Mouse (Mus musculus): Measurements from ENCODE around the gene Pdcd1lg2. TPM values are rescaled to one million over a fixed set of nuclear protein-coding genes. Genes with fewer than 3 reads are reported as not detected.

The Pdcd1lg2 gene
- total and polyA plus RNA-seq, 2 experiments from 2014 or later, result 0.15 to 0.71 TPM

GRCm38 (mm10) chr19:29370545-29371283 lies 40.0 kb upstream of the Pdcd1lg2 start:
- no peaks in the 10 kb centered on the region for H3K36me3 ChIP-seq (ENCODE audit: insufficient read depth, low read length)
- H3K9me3 ChIP-seq (ENCODE audit: low read length), result no peaks in the 10 kb centered on the region
- DNase-seq (ENCODE audit: low spot score) (no peak), ATAC-seq (ENCODE audit: low FRiP score) (no peak)
- no peaks in the 10 kb centered on the region for H3K4me1 ChIP-seq (ENCODE audit: insufficient read depth, low read length)
- H3K27ac ChIP-seq (ENCODE audit: low read depth, low read length), result no peak overlapping the region
- no peak for TF ChIP-seq CTCF (IDR thresholded peaks at IDR 0.05)
- H3K4me3 ChIP-seq (ENCODE audit: low read depth, low read length), result no peak overlapping the region
- H3K4me2 ChIP-seq (ENCODE audit: low read depth, low read length, poor library complexity, severe bottlenecking), result no peak overlapping the region
- no peaks in the 10 kb centered on the region for H3K27me3 ChIP-seq (ENCODE audit: insufficient read depth, low read length)
- 94% methylated on average over 7 of the region's 7 CpGs for WGBS
- H3K9ac ChIP-seq (replicated peaks; ENCODE audit: low read length, poor library complexity, severe bottlenecking), result no peak overlapping the region

GRCm38 (mm10) chr19:29371284-29372081 lies 39.2 kb upstream of the Pdcd1lg2 start:
- DNase-seq (ENCODE audit: low spot score), result no peak
- H3K4me1 ChIP-seq (ENCODE audit: insufficient read depth, low read length), result no peaks in the 10 kb centered on the region
- no peaks in the 10 kb centered on the region for H3K27me3 ChIP-seq (ENCODE audit: insufficient read depth, low read length)
- H3K9ac ChIP-seq (replicated peaks; ENCODE audit: low read length, poor library complexity, severe bottlenecking), result no peak overlapping the region
- TF ChIP-seq CTCF (IDR thresholded peaks at IDR 0.05), result no peak
- no peak overlapping the region for H3K4me2 ChIP-seq (ENCODE audit: low read depth, low read length, poor library complexity, severe bottlenecking)
- no peak for ATAC-seq (ENCODE audit: low FRiP score)
- 81% methylated on average over 18 of the region's 18 CpGs for WGBS
- no peaks in the 10 kb centered on the region for H3K36me3 ChIP-seq (ENCODE audit: insufficient read depth, low read length)
- no peaks in the 10 kb centered on the region for H3K9me3 ChIP-seq (ENCODE audit: low read length)
- H3K27ac ChIP-seq (ENCODE audit: low read depth, low read length), result no peak overlapping the region
- no peak overlapping the region for H3K4me3 ChIP-seq (ENCODE audit: low read depth, low read length)

DNA sequence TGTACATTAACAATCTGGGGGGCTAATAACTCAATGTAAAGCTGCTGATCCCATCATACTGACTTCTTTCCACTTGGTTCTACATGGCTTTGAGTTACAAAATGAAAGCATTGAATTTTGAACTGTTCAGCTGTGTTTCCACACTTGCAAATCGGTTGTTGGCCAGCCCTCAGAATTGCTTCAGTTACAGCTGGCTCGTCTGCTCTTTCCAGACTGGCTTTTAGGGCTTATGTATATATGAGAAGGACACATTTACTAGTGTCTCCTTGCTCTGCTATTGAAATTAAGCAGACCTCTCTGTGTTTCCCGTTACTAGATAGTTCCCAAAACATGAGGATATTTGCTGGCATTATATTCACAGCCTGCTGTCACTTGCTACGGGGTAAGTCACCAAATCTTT lies 38.6 kb upstream of the Pdcd1lg2 start:
- DNase-seq (ENCODE audit: low spot score), result no peak

DNA sequence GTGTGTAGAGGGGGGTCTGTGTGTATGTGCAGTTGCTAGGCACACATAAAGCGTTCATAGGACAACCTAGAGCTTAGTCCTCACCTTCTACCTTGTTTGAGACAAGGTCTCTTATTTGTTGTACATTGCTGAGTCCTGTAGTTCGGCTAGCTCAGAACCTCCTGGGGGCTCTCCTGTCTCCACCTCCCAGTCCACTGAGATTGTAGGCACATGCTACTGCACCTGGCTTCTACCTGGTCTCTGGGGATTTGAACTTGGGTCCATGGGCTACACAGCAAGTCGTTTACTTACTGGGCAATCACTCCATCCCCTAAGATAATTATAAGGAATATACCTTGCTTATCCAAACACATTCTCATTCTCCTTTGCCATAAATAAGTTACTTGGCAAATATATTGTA lies 38.1 kb upstream of the Pdcd1lg2 start:
- no peak for TF ChIP-seq CTCF (IDR thresholded peaks at IDR 0.05)
- Histone ChIP-seq H3K9me3 (ENCODE audit: low read length) (no peaks in the 10 kb centered on the region), H3K4me1 (ENCODE audit: insufficient read depth, low read length) (no peaks in the 10 kb centered on the region), H3K9ac (replicated peaks; ENCODE audit: low read length, poor library complexity, severe bottlenecking) (no peak overlapping the region), H3K4me2 (ENCODE audit: low read depth, low read length, poor library complexity, severe bottlenecking) (no peak overlapping the region), H3K4me3 (ENCODE audit: low read depth, low read length) (no peak overlapping the region), H3K36me3 (ENCODE audit: insufficient read depth, low read length) (no peaks in the 10 kb centered on the region), H3K27ac (ENCODE audit: low read depth, low read length) (no peak overlapping the region), H3K27me3 (ENCODE audit: insufficient read depth, low read length) (no peaks in the 10 kb centered on the region)
- DNase-seq (ENCODE audit: low spot score) (no peak), ATAC-seq (ENCODE audit: low FRiP score) (no peak)
- 92% methylated on average over 3 of the region's 3 CpGs for WGBS

More for the DNA sequence above, 38.6 kb upstream of the Pdcd1lg2 start:
- Histone ChIP-seq H3K36me3 (ENCODE audit: insufficient read depth, low read length) (no peaks in the 10 kb centered on the region), H3K9me3 (ENCODE audit: low read length) (no peaks in the 10 kb centered on the region), H3K4me3 (ENCODE audit: low read depth, low read length) (no peak overlapping the region), H3K4me1 (ENCODE audit: insufficient read depth, low read length) (no peaks in the 10 kb centered on the region), H3K4me2 (ENCODE audit: low read depth, low read length, poor library complexity, severe bottlenecking) (no peak overlapping the region), H3K27me3 (ENCODE audit: insufficient read depth, low read length) (no peaks in the 10 kb centered on the region), H3K9ac (replicated peaks; ENCODE audit: low read length, poor library complexity, severe bottlenecking) (no peak overlapping the region), H3K27ac (ENCODE audit: low read depth, low read length) (no peak overlapping the region)
- ATAC-seq (ENCODE audit: low FRiP score), result no peak
- TF ChIP-seq CTCF (IDR thresholded peaks at IDR 0.05), result no peak
- 76% methylated on average over 4 of the region's 4 CpGs for WGBS

DNA sequence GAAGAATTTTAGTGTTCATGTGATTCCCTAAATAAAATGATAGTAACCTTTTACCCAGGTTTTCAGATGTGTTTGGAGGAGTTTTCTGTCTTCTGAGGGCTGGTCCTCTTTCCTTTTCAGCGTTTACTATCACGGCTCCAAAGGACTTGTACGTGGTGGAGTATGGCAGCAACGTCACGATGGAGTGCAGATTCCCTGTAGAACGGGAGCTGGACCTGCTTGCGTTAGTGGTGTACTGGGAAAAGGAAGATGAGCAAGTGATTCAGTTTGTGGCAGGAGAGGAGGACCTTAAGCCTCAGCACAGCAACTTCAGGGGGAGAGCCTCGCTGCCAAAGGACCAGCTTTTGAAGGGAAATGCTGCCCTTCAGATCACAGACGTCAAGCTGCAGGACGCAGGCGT lies 37.3 kb upstream of the Pdcd1lg2 start:
- peak overlapping the region; percentile 45 for H3K4me2 ChIP-seq (ENCODE audit: low read depth, low read length, poor library complexity, severe bottlenecking)
- H3K36me3 ChIP-seq (ENCODE audit: insufficient read depth, low read length), result no peaks in the 10 kb centered on the region
- DNase-seq (ENCODE audit: low spot score), result no peak
- 42% methylated on average over 11 of the region's 11 CpGs for WGBS
- H3K27me3 ChIP-seq (ENCODE audit: insufficient read depth, low read length), result no peaks in the 10 kb centered on the region
- no peak overlapping the region for H3K27ac ChIP-seq (ENCODE audit: low read depth, low read length)
- no peaks in the 10 kb centered on the region for H3K9me3 ChIP-seq (ENCODE audit: low read length)
- H3K4me3 ChIP-seq (ENCODE audit: low read depth, low read length), result peak overlapping the region; percentile 25
- TF ChIP-seq CTCF (IDR thresholded peaks at IDR 0.05), result no peak
- ATAC-seq (ENCODE audit: low FRiP score), result no peak
- 0 out of 2 replicates have a peak overlapping the region, but pooled peaks have one; percentile 4 for H3K9ac ChIP-seq (replicated peaks; ENCODE audit: low read length, poor library complexity, severe bottlenecking)
- no peaks in the 10 kb centered on the region for H3K4me1 ChIP-seq (ENCODE audit: insufficient read depth, low read length)

DNA sequence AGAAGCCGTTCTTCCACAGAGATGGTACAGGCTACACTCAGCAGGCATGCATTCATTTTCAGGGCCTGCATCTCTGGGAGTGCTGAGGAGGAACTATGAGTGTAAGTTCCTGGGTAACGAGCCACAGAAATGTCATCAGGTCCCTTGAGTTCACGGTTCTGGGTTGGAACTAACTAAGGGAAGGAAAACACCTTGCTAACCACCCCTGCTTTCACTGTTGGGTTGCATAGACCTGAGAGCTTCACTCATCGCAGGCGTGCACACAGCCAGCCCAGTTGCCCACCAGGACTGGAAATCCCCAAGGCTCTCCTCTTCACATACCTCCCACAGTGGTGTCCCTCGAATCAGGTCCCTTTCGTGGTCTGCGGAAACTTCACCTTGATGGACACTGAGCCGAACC lies 35.8 kb upstream of the Pdcd1lg2 start:
- Histone ChIP-seq H3K9me3 (ENCODE audit: low read length) (no peaks in the 10 kb centered on the region), H3K4me1 (ENCODE audit: insufficient read depth, low read length) (no peaks in the 10 kb centered on the region), H3K27me3 (ENCODE audit: insufficient read depth, low read length) (no peaks in the 10 kb centered on the region), H3K4me3 (ENCODE audit: low read depth, low read length) (no peak overlapping the region), H3K36me3 (ENCODE audit: insufficient read depth, low read length) (no peaks in the 10 kb centered on the region), H3K27ac (ENCODE audit: low read depth, low read length) (no peak overlapping the region), H3K4me2 (ENCODE audit: low read depth, low read length, poor library complexity, severe bottlenecking) (no peak overlapping the region), H3K9ac (replicated peaks; ENCODE audit: low read length, poor library complexity, severe bottlenecking) (no peak overlapping the region)
- TF ChIP-seq CTCF (IDR thresholded peaks at IDR 0.05), result no peak
- no peak for ATAC-seq (ENCODE audit: low FRiP score)
- WGBS, result 93% methylated on average over 9 of the region's 9 CpGs
- DNase-seq (ENCODE audit: low spot score), result no peak

All from midbrain, postnatal 0 days (tissue).